Mouse (Mus musculus): ENCODE results near the gene Tmbim6. TPM values are rescaled to one million over a fixed set of nuclear protein-coding genes. Genes with fewer than 3 reads are reported as not detected.

Gene Tmbim6
- polyA plus RNA-seq, 1 experiment from 2014 or later = 245 TPM

Other genes starting within 250 kb of the Tmbim6 start
- gene Kcnh3, start 168.0 kb upstream of the Tmbim6 start, polyA plus RNA-seq (2016; fragmentation: Nextera tagmentation; extraction: Ambion mirVana) = 0.51 and 0.57 TPM in 2 replicates
- gene Mcrs1, start 140.9 kb upstream of the Tmbim6 start, polyA plus RNA-seq (2016; fragmentation: Nextera tagmentation; extraction: Ambion mirVana) = 187 and 191 TPM in 2 replicates
- 77.0 and 80.6 TPM in 2 replicates for gene Prpf40b, start 97.8 kb upstream of the Tmbim6 start, polyA plus RNA-seq (2016; fragmentation: Nextera tagmentation; extraction: Ambion mirVana)
- 0.51 and 0.56 TPM in 2 replicates for gene Fam186b, start 97.0 kb upstream of the Tmbim6 start, polyA plus RNA-seq (2016; fragmentation: Nextera tagmentation; extraction: Ambion mirVana)
- 15.1 and 16.1 TPM in 2 replicates for gene Fmnl3, start 22.4 kb upstream of the Tmbim6 start, polyA plus RNA-seq (2016; fragmentation: Nextera tagmentation; extraction: Ambion mirVana)
- gene Nckap5l, start 64.9 kb downstream of the Tmbim6 start, polyA plus RNA-seq (2016; fragmentation: Nextera tagmentation; extraction: Ambion mirVana) = 15.4 and 17.2 TPM in 2 replicates
- 17.0 and 17.4 TPM in 2 replicates for gene Bcdin3d, start 81.8 kb downstream of the Tmbim6 start, polyA plus RNA-seq (2016; fragmentation: Nextera tagmentation; extraction: Ambion mirVana)
- gene Faim2, start 135.3 kb downstream of the Tmbim6 start, polyA plus RNA-seq (2016; fragmentation: Nextera tagmentation; extraction: Ambion mirVana) = 6.3 and 6.7 TPM in 2 replicates
- gene Aqp2, start 186.2 kb downstream of the Tmbim6 start, polyA plus RNA-seq (2016; fragmentation: Nextera tagmentation; extraction: Ambion mirVana) = not detected in 2 replicates
- 2.3 and 2.9 TPM in 2 replicates for gene Aqp5, start 197.9 kb downstream of the Tmbim6 start, polyA plus RNA-seq (2016; fragmentation: Nextera tagmentation; extraction: Ambion mirVana)
- gene Aqp6, start 208.5 kb downstream of the Tmbim6 start, polyA plus RNA-seq (2016; fragmentation: Nextera tagmentation; extraction: Ambion mirVana) = 0.60 and 1.1 TPM in 2 replicates